Mouse (Mus musculus) G1E (cell line): ENCODE measurements around the gene Ect2.

Source experiments
- CTCF ChIP-seq: IDR thresholded peaks from 2 replicates; pipeline ENCODE4 v1.5.1; 2012; ENCODE audit warnings: low read depth, low read length, inconsistent platforms, mixed read lengths
- GATA1 ChIP-seq: IDR thresholded peaks from 2 replicates; pipeline ENCODE4 v1.6.1; 2012; ENCODE audit warnings: borderline replicate concordance, low read length, inconsistent platforms, mixed read lengths

- no peak for TF ChIP-seq CTCF
- no peak for TF ChIP-seq GATA1
Observed at GRCm38 (mm10) chr3:27190865-27191264, 37.2 kb upstream of the Ect2 start.
